Mouse (Mus musculus) kidney, postnatal 0 days (tissue): ENCODE data around the gene Apex1. TPM values are rescaled to one million over a fixed set of nuclear protein-coding genes. Genes with fewer than 3 reads are reported as not detected.
A peak's percentile ranks its signal among the peaks of the same experiment; 100 is the strongest.
"Not testable (repeated sequence)": the region's sequence is repeated elsewhere in the genome, so short reads cannot be mapped to it uniquely, and the experiment has no call there.

Experiments
- ATAC-seq: fragments of 200-750 bp; cut with Nextera tagmentation; replicated peaks from 2 replicates; pipeline ENCODE4 v1.8.0; 2017; ENCODE audit warnings: low read depth, moderate number of reproducible peaks, moderate TSS enrichment, moderate library complexity; ENCODE audit not compliant: low FRiP score
- DNase-seq: peaks from one replicate; pipeline ENCODE4 v3.0.0-alpha.2; 2016; ENCODE audit warnings: low spot score
- H3K27ac ChIP-seq: fragments of 300-500 bp; sonication (generic); 2 replicates; pipeline ENCODE4 v1.5.1; 2014; ENCODE audit warnings: mild to moderate bottlenecking
- H3K27me3 ChIP-seq: fragments of 300-500 bp; sonication (generic); 2 replicates; pipeline ENCODE4 v1.6.1; 2014; ENCODE audit warnings: low read length, mixed read lengths; ENCODE audit not compliant: insufficient read depth
- H3K36me3 ChIP-seq: fragments of 300-500 bp; sonication (generic); 2 replicates; pipeline ENCODE4 v1.6.1; 2014; ENCODE audit warnings: low read length, mixed read lengths; ENCODE audit not compliant: insufficient read depth
- H3K4me1 ChIP-seq: fragments of 300-500 bp; sonication (generic); replicated peaks from 2 replicates; pipeline ENCODE4 v1.6.1; 2014; ENCODE audit warnings: antibody characterized with exemption, low read length, mixed read lengths; ENCODE audit not compliant: insufficient read depth
- H3K4me2 ChIP-seq: fragments of 300-500 bp; sonication (generic); 2 replicates; pipeline ENCODE4 v1.6.1; 2014; ENCODE audit warnings: mild to moderate bottlenecking, low read length, moderate library complexity, mixed read lengths
- H3K4me3 ChIP-seq: fragments of 300-500 bp; sonication (generic); replicated peaks from 2 replicates; pipeline ENCODE4 v1.5.1; 2014; ENCODE audit warnings: low read depth, low read length
- H3K9ac ChIP-seq: fragments of 300-500 bp; sonication (generic); 2 replicates; pipeline ENCODE4 v1.6.1; 2014; ENCODE audit warnings: low read depth, low read length
- H3K9me3 ChIP-seq: fragments of 300-500 bp; sonication (generic); replicated peaks from 2 replicates; pipeline ENCODE4 v1.6.1; 2016; ENCODE audit warnings: low read length, inconsistent platforms, mixed read lengths
- CTCF ChIP-seq: IDR thresholded peaks from 2 replicates; pipeline ENCODE4 v1.5.1; 2016; ENCODE audit warnings: antibody characterized with exemption, low read depth, mild to moderate bottlenecking, moderate library complexity
- WGBS: fragments of 180-500 bp; shearing (Covaris S2); extraction: QIAGEN DNeasy Blood & Tissue Kit; methylation state at CpG from one replicate; pipeline ENCODE4 v1.1.7; 2014; 5-methylcytosine and 5-hydroxymethylcytosine counted together
- polyA plus RNA-seq: library from polyadenylated mRNA; unstranded; fragments of >200 nt; fragmentation: Nextera tagmentation; extraction: Ambion mirVana; gene quantifications from 2 replicates; pipeline ENCODE4 v1.2.1, GENCODE M21; 2015

Gene Apex1
- polyA plus RNA-seq, 1 experiment from 2014 or later: 212 TPM

- Histone ChIP-seq H3K27ac (no peak overlapping the region), H3K36me3 (no peaks in the 10 kb centered on the region), H3K9me3 (no peaks in the 10 kb centered on the region), H3K4me2 (no peak overlapping the region), H3K4me3 (no peak overlapping the region), H3K4me1 (no peaks in the 10 kb centered on the region), H3K27me3 (no peaks in the 10 kb centered on the region), H3K9ac (no peak overlapping the region)
- WGBS: 64% methylated on average over 1 of the region's 1 CpGs
- DNase-seq (no peak), ATAC-seq (no peak)
- no peak for TF ChIP-seq CTCF
Observed at GRCm38 (mm10) chr14:50936649-50937048, 11.9 kb downstream of the Apex1 start.

GRCm38 (mm10) chr14:50938119-50938908 is 13.5 kb downstream of the Apex1 start:
- DNase-seq (no peak), ATAC-seq (no peak)
- no peak for TF ChIP-seq CTCF
- Histone ChIP-seq H3K4me1 (no peaks in the 10 kb centered on the region), H3K4me2 (no peak overlapping the region), H3K4me3 (no peak overlapping the region), H3K27me3 (no peaks in the 10 kb centered on the region), H3K27ac (no peak overlapping the region), H3K9me3 (no peaks in the 10 kb centered on the region), H3K36me3 (no peaks in the 10 kb centered on the region), H3K9ac (no peak overlapping the region)
- 85% methylated on average over 3 of the region's 3 CpGs for WGBS

- no peak overlapping the region for H3K9ac ChIP-seq
- ATAC-seq: no peak
- no peaks in the 10 kb centered on the region for H3K27me3 ChIP-seq
- no peak overlapping the region for H3K27ac ChIP-seq
- H3K4me1 ChIP-seq: no peaks in the 10 kb centered on the region
- no peak overlapping the region for H3K4me3 ChIP-seq
- no peak for TF ChIP-seq CTCF
- DNase-seq: no peak
- H3K36me3 ChIP-seq: no peaks in the 10 kb centered on the region
- no peaks in the 10 kb centered on the region for H3K9me3 ChIP-seq
- WGBS: 52% methylated on average over 2 of the region's 2 CpGs
- H3K4me2 ChIP-seq: no peak overlapping the region
Observed at GRCm38 (mm10) chr14:50938940-50939339, 14.2 kb downstream of the Apex1 start.

- WGBS: 16% methylated on average over 31 of the region's 31 CpGs
- TF ChIP-seq CTCF: no peak; the same call in none of the 2 replicates
- H3K9ac ChIP-seq: peak within 1 kb of the TSS; percentile 43
- H3K4me3 ChIP-seq: peak within 1 kb of the TSS; percentile 49
- peak; percentile 99 for ATAC-seq
- no peaks in the 10 kb centered on the region for H3K9me3 ChIP-seq
- peak within 1 kb of the TSS; percentile 69 for H3K4me2 ChIP-seq
- no peaks in the 10 kb centered on the region for H3K27me3 ChIP-seq
- no peaks in the 10 kb centered on the region for H3K36me3 ChIP-seq
- DNase-seq: peak; percentile 96
- H3K4me1 ChIP-seq: no peaks in the 10 kb centered on the region
- peak within 1 kb of the TSS; percentile 89 for H3K27ac ChIP-seq
Observed at GRCm38 (mm10) chr14:50943932-50944667, 19.3 kb downstream of the Apex1 start, which contains the start of gene Gm49342. Gene Gm49342, plus strand, starts transcription at chr14:50944517.

GRCm38 (mm10) chr14:50944668-50945033 is 19.9 kb downstream of the Apex1 start:
- H3K27me3 ChIP-seq, H3K36me3 ChIP-seq, H3K4me1 ChIP-seq, H3K9me3 ChIP-seq: not testable (repeated sequence)
- under 1% methylated on average over 14 of the region's 15 CpGs for WGBS
- DNase-seq: peak; percentile 44
- ATAC-seq: peak; percentile 96
- Histone ChIP-seq H3K4me3 (peak overlapping the region; percentile 49), H3K4me2 (peak overlapping the region; percentile 69), H3K27ac (peak overlapping the region; percentile 89), H3K9ac (peak overlapping the region; percentile 43)
- peak; percentile 50 for TF ChIP-seq CTCF

GRCm38 (mm10) chr14:50945081-50945480 is 20.3 kb downstream of the Apex1 start:
- Histone ChIP-seq H3K9ac (peak overlapping the region; percentile 43), H3K4me2 (peak overlapping the region; percentile 69), H3K27ac (peak overlapping the region; percentile 89), H3K4me3 (peak overlapping the region; percentile 49)
- H3K9me3 ChIP-seq, H3K4me1 ChIP-seq, DNase-seq, H3K36me3 ChIP-seq, H3K27me3 ChIP-seq, ATAC-seq: not testable (repeated sequence)
- WGBS: 3% methylated on average over 6 of the region's 6 CpGs

- peak overlapping the region; percentile 49 for H3K4me3 ChIP-seq
- not testable (repeated sequence) for H3K36me3 ChIP-seq, ATAC-seq, DNase-seq, H3K27me3 ChIP-seq, H3K4me1 ChIP-seq, H3K9me3 ChIP-seq
- 0 out of 2 replicates have a peak overlapping the region, but pooled peaks have one; percentile 89 for H3K27ac ChIP-seq
- peak overlapping the region; percentile 43; the same call in 1 of the 2 replicates for H3K9ac ChIP-seq
- H3K4me2 ChIP-seq: peak overlapping the region; percentile 69
- WGBS: 9% methylated on average over 3 of the region's 3 CpGs
Observed at GRCm38 (mm10) chr14:50945526-50945925, 20.8 kb downstream of the Apex1 start.
